Mouse (Mus musculus): ENCODE results near the gene Krt75.

DNA sequence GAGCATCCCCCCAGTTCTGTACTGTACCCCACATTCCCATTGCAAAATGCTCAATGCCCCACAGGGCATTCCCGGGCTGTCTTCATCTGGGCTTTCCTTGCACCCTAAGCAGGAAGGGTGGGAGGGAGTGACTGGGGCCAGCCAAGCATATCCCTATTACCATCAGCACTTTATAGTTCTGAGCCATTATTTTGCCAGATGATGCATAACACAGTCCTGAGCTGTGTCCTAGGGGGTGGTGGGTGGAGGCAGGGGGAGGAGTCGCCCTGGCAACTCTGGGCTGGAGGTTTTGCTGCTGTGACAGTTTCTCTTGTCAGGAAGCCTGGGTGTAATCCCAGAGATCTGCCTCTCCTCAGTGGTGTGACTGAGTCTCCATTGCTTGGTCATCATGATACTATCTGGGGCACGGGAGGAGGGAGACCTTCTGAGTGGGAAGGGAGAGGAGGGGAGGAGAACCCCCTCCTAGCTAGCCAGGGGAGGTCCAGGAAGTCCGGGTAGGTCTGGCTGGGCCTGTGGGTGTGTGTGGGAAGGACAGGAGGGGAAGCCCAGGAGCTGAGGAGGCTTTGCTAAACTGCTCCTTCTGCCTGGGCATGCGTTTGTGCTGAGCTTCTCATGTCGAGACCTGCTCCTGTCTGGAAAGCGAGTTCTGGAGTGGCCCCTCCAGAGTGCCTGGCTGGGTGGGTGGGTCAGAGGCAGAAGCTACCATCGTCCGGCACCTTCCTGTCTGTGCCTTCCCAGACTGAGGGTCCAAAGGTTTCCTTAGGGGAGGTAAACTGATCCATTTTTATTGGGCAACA lies 37.5 kb downstream of the Krt75 start:
- no peak for TF ChIP-seq CTCF (IDR thresholded peaks at IDR 0.05; ENCODE audit: control insufficient read depth, insufficient read depth, insufficient read length)
- no peak for TF ChIP-seq USF1 (IDR thresholded peaks at IDR 0.05; ENCODE audit: low read depth)
- no peak for TF ChIP-seq CEBPB (IDR thresholded peaks at IDR 0.05; ENCODE audit: low read depth)
